Mouse (Mus musculus) heart, postnatal 0 days (tissue): Measurements from ENCODE around the gene AC129217.1. TPM values are rescaled to one million over a fixed set of nuclear protein-coding genes. Genes with fewer than 3 reads are reported as not detected.

ENCODE experiments used
- ATAC-seq: fragments of 200-750 bp; cut with Nextera tagmentation; 2 replicates; pipeline ENCODE4 v1.8.0; 2017; ENCODE audit warnings: low read depth, moderate number of reproducible peaks, moderate library complexity; ENCODE audit not compliant: insufficient read depth
- DNase-seq: peaks from one replicate; pipeline ENCODE4 v3.0.0-alpha.2; 2016; ENCODE audit warnings: low spot score
- H3K27ac ChIP-seq: fragments of 300-500 bp; sonication (generic); 2 replicates; pipeline ENCODE4 v1.5.1; 2014; ENCODE audit warnings: low read depth, mild to moderate bottlenecking
- H3K27me3 ChIP-seq: fragments of 300-500 bp; sonication (generic); 2 replicates; pipeline ENCODE4 v1.6.1; 2014; ENCODE audit warnings: low read length, mixed read lengths; ENCODE audit not compliant: control insufficient read depth, insufficient read depth
- H3K36me3 ChIP-seq: fragments of 300-500 bp; sonication (generic); replicated peaks from 2 replicates; pipeline ENCODE4 v1.6.1; 2014; ENCODE audit warnings: low read length, mixed read lengths; ENCODE audit not compliant: control insufficient read depth, insufficient read depth
- H3K4me1 ChIP-seq: fragments of 300-500 bp; sonication (generic); 2 replicates; pipeline ENCODE4 v1.6.1; 2014; ENCODE audit warnings: antibody characterized with exemption; ENCODE audit not compliant: control insufficient read depth, insufficient read depth
- H3K4me2 ChIP-seq: fragments of 300-500 bp; sonication (generic); 2 replicates; pipeline ENCODE4 v1.6.1; 2014; ENCODE audit warnings: low read depth, mild to moderate bottlenecking, low read length, moderate library complexity
- H3K4me3 ChIP-seq: fragments of 300-500 bp; sonication (generic); 2 replicates; pipeline ENCODE4 v1.5.1; 2014; ENCODE audit warnings: low read depth, low read length
- H3K9ac ChIP-seq: fragments of 300-500 bp; sonication (generic); replicated peaks from 2 replicates; pipeline ENCODE4 v1.6.1; 2014; ENCODE audit warnings: low read depth, low read length, mixed read lengths
- H3K9me3 ChIP-seq: fragments of 300-500 bp; sonication (generic); replicated peaks from 2 replicates; pipeline ENCODE4 v1.6.1; 2016; ENCODE audit warnings: low read length; ENCODE audit not compliant: control insufficient read depth
- CTCF ChIP-seq: IDR thresholded peaks from 2 replicates; pipeline ENCODE4 v1.5.1; 2016; ENCODE audit warnings: antibody characterized with exemption, control low read depth, low read depth
- EP300 ChIP-seq: IDR thresholded peaks from 2 replicates; pipeline ENCODE4 v1.6.1; 2016; ENCODE audit warnings: antibody characterized with exemption, low read depth
- WGBS: fragments of 180-500 bp; shearing (Covaris S2); extraction: QIAGEN DNeasy Blood & Tissue Kit; methylation state at CpG from one replicate; pipeline ENCODE4 v1.1.7; 2014; 5-methylcytosine and 5-hydroxymethylcytosine counted together
- polyA plus RNA-seq: library from polyadenylated mRNA; unstranded; fragments of >200 nt; fragmentation: Nextera tagmentation; extraction: Ambion mirVana; gene quantifications from 2 replicates; pipeline ENCODE4 v1.2.1, GENCODE M21; 2015
- total RNA-seq: library from RNA; depleted of rRNA; stranded (reverse); fragments of >200 nt; gene quantifications from 2 replicates; pipeline ENCODE4 v1.2.3, GENCODE M21; 2014; ENCODE audit warnings: low replicate concordance

The AC129217.1 gene
- total and polyA plus RNA-seq, 2 experiments from 2014 or later, result not detected

DNA sequence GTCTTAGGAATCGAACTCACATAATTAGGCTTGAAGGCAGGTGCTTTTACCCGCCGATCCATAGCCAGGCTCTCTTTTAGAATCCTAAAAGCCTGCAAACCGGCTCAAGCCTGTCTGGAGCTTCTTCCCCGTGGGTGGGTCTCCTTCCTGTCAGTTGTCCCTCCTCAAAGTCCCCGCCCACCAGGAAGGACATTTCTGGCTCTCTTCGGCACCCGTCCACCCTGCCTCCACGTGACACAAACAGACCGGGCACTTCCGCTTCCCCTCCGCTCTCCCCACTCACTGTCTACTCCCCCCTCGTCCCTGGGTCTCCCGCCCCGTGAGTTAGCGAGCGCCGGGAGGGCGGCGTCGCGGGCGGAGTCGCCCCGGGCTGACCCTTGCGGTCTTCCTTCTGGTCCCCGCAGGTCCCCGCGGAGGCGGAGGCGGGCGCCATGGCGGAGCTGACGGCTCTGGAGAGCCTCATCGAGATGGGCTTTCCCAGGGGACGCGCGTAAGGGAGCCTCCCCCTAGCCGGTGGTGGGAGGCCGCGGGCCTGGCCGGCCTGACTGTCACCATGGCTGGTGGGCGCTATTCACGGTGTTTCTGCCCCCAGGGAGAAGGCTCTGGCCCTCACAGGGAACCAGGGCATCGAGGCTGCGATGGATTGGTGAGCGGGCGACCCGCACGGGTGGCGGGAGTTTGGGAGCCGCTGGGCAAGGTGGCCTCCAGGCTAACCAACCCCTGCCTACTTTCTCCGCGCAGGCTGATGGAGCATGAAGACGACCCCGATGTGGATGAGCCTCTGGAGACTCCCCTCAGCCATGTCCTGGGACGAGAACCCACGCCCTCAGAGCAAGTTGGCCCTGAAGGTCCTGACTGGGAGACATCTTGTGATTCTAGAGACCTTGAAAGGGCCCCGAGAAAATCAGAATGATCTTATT is 42.0 kb downstream of the AC129217.1 start, which contains the start of gene Ubxn1:
Gene Ubxn1 (plus strand): TSS at position 230 of the 920 bp plus-strand sequence.
- Histone ChIP-seq H3K4me2 (peak within 1 kb of the TSS; percentile 79), H3K27ac (peak within 1 kb of the TSS; percentile 85), H3K4me3 (peak within 1 kb of the TSS; percentile 71), H3K4me1 (no peaks in the 10 kb centered on the region; the same call in 1 of the 2 replicates), H3K36me3 (peaks cover 33% of the 10 kb centered on the region), H3K27me3 (no peaks in the 10 kb centered on the region), H3K9ac (peak within 1 kb of the TSS; percentile 92), H3K9me3 (no peaks in the 10 kb centered on the region)
- under 1% methylated on average over 59 of the region's 59 CpGs for WGBS
- DNase-seq (peak; percentile 99), ATAC-seq (peak; percentile 98)
- TF ChIP-seq CTCF (no peak), EP300 (0 out of 2 replicates have a peak, but pooled peaks have one; percentile 61)

DNA sequence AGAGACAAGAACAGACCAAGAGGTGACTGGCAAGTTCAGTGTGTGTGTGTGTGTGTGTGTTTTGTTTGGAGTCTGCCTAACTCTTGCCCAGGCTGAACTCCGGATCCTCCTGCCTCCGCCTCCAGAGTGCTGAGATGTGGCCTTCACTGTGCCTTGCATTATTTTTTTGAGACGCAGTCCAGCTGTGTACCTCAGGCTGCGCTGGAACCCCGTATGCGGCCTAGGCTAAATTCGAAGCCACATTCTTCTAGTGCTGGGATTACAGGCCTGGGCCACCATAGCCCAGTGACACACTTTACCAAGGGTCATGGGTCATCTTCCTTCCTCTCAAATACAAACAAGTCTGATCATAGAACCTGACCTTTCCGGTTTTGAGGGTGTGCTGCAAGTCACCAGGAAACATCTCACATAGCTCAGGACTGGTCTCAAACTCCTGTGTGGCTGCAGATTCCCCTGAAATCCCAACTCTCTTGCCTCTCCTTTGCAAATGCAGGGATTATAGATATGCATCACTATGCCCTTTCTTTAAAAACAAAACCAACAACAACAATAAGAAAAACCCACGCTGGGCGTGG is 42.8 kb downstream of the AC129217.1 start:
- no peaks in the 10 kb centered on the region; the same call in 1 of the 2 replicates for H3K4me1 ChIP-seq
- no peaks in the 10 kb centered on the region for H3K27me3 ChIP-seq
- peak overlapping the region; percentile 92 for H3K9ac ChIP-seq
- H3K36me3 ChIP-seq, result peaks cover 38% of the 10 kb centered on the region
- H3K4me2 ChIP-seq, result peak overlapping the region; percentile 79
- peak overlapping the region; percentile 71 for H3K4me3 ChIP-seq
- peak overlapping the region; percentile 82 for H3K27ac ChIP-seq
- TF ChIP-seq CTCF, result no peak
- no peak for TF ChIP-seq EP300
- ATAC-seq, result no peak
- no peaks in the 10 kb centered on the region for H3K9me3 ChIP-seq
- 64% methylated on average over 10 of the region's 10 CpGs for WGBS
- DNase-seq, result no peak

DNA sequence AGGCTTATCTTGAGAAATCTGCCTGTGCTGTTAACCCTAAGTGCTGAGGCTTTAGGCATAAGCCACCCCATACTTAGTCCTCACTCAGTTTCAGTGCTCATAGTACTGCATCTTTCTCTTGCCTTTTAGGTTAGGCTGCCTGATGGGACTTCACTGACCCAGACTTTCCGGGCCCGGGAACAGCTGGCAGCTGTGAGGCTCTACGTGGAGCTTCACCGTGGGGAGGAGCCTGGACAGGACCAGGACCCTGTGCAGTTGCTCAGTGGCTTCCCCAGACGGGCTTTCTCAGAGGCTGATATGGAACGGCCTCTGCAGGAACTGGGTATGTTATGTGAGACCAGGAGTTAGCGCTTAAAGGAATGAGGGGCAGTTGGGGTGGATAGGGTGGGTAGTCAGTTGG is 45.5 kb downstream of the AC129217.1 start:
- DNase-seq (no peak), ATAC-seq (no peak)
- H3K36me3 ChIP-seq, result peaks cover 43% of the 10 kb centered on the region
- H3K27me3 ChIP-seq, result no peaks in the 10 kb centered on the region
- no peak overlapping the region for H3K4me3 ChIP-seq
- H3K9ac ChIP-seq, result no peak overlapping the region
- no peak for TF ChIP-seq EP300
- no peak for TF ChIP-seq CTCF
- H3K9me3 ChIP-seq, result no peaks in the 10 kb centered on the region
- 87% methylated on average over 7 of the region's 7 CpGs for WGBS
- no peak overlapping the region for H3K27ac ChIP-seq
- H3K4me2 ChIP-seq, result no peak overlapping the region
- H3K4me1 ChIP-seq, result peaks cover 3% of the 10 kb centered on the region

DNA sequence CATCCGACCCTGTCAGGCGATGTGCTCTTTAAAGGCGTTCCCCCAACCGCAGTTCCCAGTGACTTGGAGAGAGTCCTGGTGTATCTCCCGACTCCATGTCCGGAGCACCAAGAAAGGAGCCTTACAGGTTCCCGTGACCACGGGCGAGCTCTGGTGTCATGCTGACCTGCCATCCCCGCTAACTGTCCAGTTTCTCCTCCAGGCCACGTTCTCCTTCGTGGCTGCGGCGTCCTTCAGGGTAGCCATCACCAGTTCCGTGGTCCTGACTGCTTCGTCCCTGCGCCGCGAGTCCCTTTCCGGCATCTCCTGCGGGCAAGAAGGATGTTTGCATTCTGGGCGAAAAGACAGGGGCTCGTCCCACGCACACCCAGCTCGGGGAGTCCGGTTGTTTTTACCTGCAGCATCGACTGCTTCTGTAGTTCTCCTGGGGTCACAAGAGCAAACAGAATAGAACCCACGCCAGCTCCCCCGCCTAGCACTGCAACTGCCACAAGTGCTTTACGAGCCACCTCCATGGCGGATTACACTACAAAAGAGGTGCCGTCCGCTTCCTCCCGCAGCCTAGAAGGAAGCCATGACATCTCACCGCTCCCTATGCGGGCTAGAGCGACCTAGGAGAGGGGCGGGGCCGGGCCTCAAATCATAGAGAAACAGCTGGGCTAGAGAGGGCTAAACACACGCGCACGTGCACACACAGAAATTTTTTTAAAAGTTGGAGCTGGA is 50.9 kb downstream of the AC129217.1 start, which contains the start of gene Uqcc3:
Gene Uqcc3 (minus strand): TSS at position 613 of the 723 bp plus-strand sequence.
- H3K4me1 ChIP-seq, result peaks cover 3% of the 10 kb centered on the region
- TF ChIP-seq EP300 (no peak), CTCF (no peak)
- H3K4me3 ChIP-seq, result peak within 1 kb of the TSS; percentile 72
- H3K27ac ChIP-seq, result peak within 1 kb of the TSS; percentile 79
- peaks cover 21% of the 10 kb centered on the region for H3K36me3 ChIP-seq
- peak; percentile 98 for ATAC-seq
- H3K9me3 ChIP-seq, result no peaks in the 10 kb centered on the region
- WGBS, result under 1% methylated on average over 42 of the region's 42 CpGs
- H3K27me3 ChIP-seq, result no peaks in the 10 kb centered on the region
- peak; percentile 90 for DNase-seq
- H3K9ac ChIP-seq, result peak within 1 kb of the TSS; percentile 75
- peak within 1 kb of the TSS; percentile 93 for H3K4me2 ChIP-seq

DNA sequence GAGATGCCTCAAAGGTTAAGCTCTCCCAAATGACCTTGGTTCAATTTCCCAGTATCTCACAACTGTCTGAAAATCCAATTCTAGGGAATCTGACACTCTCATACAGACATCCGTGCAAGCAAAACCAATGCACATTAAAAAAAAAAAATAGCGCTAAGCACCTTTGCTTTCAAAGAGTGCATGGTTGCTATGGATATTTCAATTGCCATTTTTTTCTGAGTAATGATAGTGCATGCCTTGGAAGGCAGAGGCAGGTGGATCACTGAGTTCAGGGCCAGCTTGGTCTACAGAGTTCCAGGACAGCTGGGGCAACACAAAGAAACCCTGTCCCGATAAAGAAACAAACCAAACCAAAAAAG is 51.4 kb downstream of the AC129217.1 start:
- H3K27me3 ChIP-seq, result no peaks in the 10 kb centered on the region
- H3K4me2 ChIP-seq, result peak overlapping the region; percentile 93
- H3K4me3 ChIP-seq, result peak overlapping the region; percentile 72
- no peak for ATAC-seq
- DNase-seq, result no peak
- peak overlapping the region; percentile 20; the same call in 1 of the 2 replicates for H3K27ac ChIP-seq
- H3K9ac ChIP-seq, result no peak overlapping the region
- H3K9me3 ChIP-seq, result no peaks in the 10 kb centered on the region
- WGBS, result 15% methylated on average over 3 of the region's 3 CpGs
- TF ChIP-seq CTCF (no peak), EP300 (no peak)
- peaks cover 3% of the 10 kb centered on the region for H3K4me1 ChIP-seq
- peaks cover 16% of the 10 kb centered on the region for H3K36me3 ChIP-seq
